Mouse (Mus musculus): Measurements from ENCODE around the gene Lgals3bp. TPM values are rescaled to one million over a fixed set of nuclear protein-coding genes. Genes with fewer than 3 reads are reported as not detected.

The Lgals3bp gene
- polyA plus RNA-seq, 2 experiments = 8.7 to 13.7 TPM

DNA sequence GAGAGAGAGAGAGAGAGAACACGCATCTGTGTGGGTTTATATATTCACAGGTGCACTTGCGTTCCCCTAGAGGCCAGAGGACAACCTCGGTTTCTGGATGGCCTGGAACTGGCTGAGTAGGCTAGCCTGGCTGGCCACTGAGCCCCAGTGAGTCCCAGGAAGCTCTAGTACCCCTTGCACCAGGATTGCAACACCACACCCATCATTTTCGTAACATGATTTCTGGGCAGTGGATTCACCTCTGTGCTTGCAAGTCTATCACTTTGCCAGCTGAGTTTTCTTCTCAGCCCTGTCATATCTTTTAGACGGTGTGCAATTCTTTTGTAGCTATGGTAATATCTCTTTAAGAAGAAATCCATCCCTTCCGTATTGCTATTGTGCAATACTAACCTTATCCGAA lies 18.4 kb upstream of the Lgals3bp start:
- Histone ChIP-seq H3K4me1 (ENCODE audit: control insufficient read depth, insufficient read depth, low read length) (peaks cover 30% of the 10 kb centered on the region), H3K9ac (ENCODE audit: low read depth, low read length, severe bottlenecking) (no peak overlapping the region), H3K27ac (replicated peaks; ENCODE audit: low read depth, low read length) (no peak overlapping the region), H3K27me3 (ENCODE audit: control insufficient read depth, insufficient read depth, low read length) (no peaks in the 10 kb centered on the region), H3K36me3 (ENCODE audit: control insufficient read depth, insufficient read depth, low read length) (peaks cover 11% of the 10 kb centered on the region), H3K4me3 (replicated peaks; ENCODE audit: low read length) (no peak overlapping the region), H3K9me3 (ENCODE audit: control insufficient read depth, low read length) (no peaks in the 10 kb centered on the region), H3K4me2 (replicated peaks; ENCODE audit: low read depth, low read length, severe bottlenecking) (no peak overlapping the region)
- no peak for ATAC-seq (ENCODE audit: low FRiP score, low read depth)
- DNase-seq (ENCODE audit: low spot score) = no peak
- TF ChIP-seq POLR2A (IDR thresholded peaks at IDR 0.05; ENCODE audit: borderline replicate concordance, extremely low read depth, insufficient read depth, insufficient read length) = no peak
- WGBS = 64% methylated on average over 7 of the region's 7 CpGs

DNA sequence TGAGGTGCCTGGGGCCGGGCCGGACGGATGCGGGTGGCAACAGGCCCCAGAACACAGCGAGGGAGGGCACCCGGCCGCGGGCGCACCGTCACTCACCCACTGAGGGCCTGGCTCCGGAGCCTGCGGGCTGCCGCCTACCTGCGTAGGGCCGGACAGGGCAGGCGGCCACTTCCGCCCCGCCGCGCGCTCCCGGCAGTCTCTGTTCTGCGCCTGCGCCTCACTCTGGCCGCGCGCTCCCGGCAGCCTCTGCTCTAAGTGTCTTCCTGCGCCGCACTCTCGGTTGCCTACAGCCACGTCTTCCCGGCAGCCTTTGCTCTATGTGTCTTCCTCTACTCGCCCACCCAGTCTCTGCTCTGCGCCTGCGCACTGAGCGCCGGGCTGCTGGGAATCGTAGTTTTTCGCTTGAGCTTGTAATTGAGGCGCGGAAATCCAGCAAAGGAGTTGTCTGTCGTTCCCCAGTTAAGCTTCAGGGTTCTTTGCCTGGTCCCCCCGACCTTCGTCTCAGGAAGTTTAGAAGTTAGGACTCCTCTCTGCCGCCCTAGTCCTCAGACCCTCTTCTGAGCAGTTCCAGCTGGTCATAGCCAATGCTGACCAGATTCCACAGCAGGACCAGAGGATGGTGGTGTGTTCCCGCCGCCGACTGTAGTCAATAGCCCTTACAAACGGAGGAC lies 17.1 kb upstream of the Lgals3bp start, which contains the start of gene Cant1:
Cant1 (minus strand) TSS at position 253 of the 671 bp plus-strand sequence.
- under 1% methylated on average over 41 of the region's 50 CpGs for WGBS
- H3K4me3 ChIP-seq (replicated peaks; ENCODE audit: low read length) = peak within 1 kb of the TSS; percentile 91
- H3K27me3 ChIP-seq (ENCODE audit: control insufficient read depth, insufficient read depth, low read length) = no peaks in the 10 kb centered on the region

GRCm38 (mm10) chr11:118418442-118418833 lies 16.5 kb upstream of the Lgals3bp start:
- no peak for DNase-seq (ENCODE audit: low spot score)
- Histone ChIP-seq H3K4me1 (ENCODE audit: control insufficient read depth, insufficient read depth, low read length) (peaks cover 17% of the 10 kb centered on the region), H3K9me3 (ENCODE audit: control insufficient read depth, low read length) (no peaks in the 10 kb centered on the region), H3K27ac (replicated peaks; ENCODE audit: low read depth, low read length) (peak overlapping the region; percentile 59; the same call in 1 of the 2 replicates), H3K36me3 (ENCODE audit: control insufficient read depth, insufficient read depth, low read length) (peaks cover 27% of the 10 kb centered on the region), H3K9ac (ENCODE audit: low read depth, low read length, severe bottlenecking) (peak overlapping the region; percentile 92), H3K4me3 (replicated peaks; ENCODE audit: low read length) (peak overlapping the region; percentile 91), H3K27me3 (ENCODE audit: control insufficient read depth, insufficient read depth, low read length) (no peaks in the 10 kb centered on the region), H3K4me2 (replicated peaks; ENCODE audit: low read depth, low read length, severe bottlenecking) (peak overlapping the region; percentile 90)
- no peak for TF ChIP-seq POLR2A (IDR thresholded peaks at IDR 0.05; ENCODE audit: borderline replicate concordance, extremely low read depth, insufficient read depth, insufficient read length)
- no peak for ATAC-seq (ENCODE audit: low FRiP score, low read depth)
- WGBS = 4% methylated on average over 12 of the region's 12 CpGs

More for the DNA sequence above, 17.1 kb upstream of the Lgals3bp start, which contains the start of gene Cant1:
- H3K9ac ChIP-seq (ENCODE audit: low read depth, low read length, severe bottlenecking) = peak within 1 kb of the TSS; percentile 92
- H3K36me3 ChIP-seq (ENCODE audit: control insufficient read depth, insufficient read depth, low read length) = peaks cover 24% of the 10 kb centered on the region
- DNase-seq (ENCODE audit: low spot score) = peak; percentile 98
- ATAC-seq (ENCODE audit: low FRiP score, low read depth) = peak; percentile 95
- H3K4me1 ChIP-seq (ENCODE audit: control insufficient read depth, insufficient read depth, low read length) = peaks cover 22% of the 10 kb centered on the region
- peak within 1 kb of the TSS; percentile 90 for H3K4me2 ChIP-seq (replicated peaks; ENCODE audit: low read depth, low read length, severe bottlenecking)
- peak; percentile 79; the same call in 1 of the 2 replicates for TF ChIP-seq POLR2A (IDR thresholded peaks at IDR 0.05; ENCODE audit: borderline replicate concordance, extremely low read depth, insufficient read depth, insufficient read length)
- peak within 1 kb of the TSS; percentile 59 for H3K27ac ChIP-seq (replicated peaks; ENCODE audit: low read depth, low read length)
- H3K9me3 ChIP-seq (ENCODE audit: control insufficient read depth, low read length) = no peaks in the 10 kb centered on the region

GRCm38 (mm10) chr11:118417496-118417895 lies 15.6 kb upstream of the Lgals3bp start:
- Histone ChIP-seq H3K4me3 (replicated peaks; ENCODE audit: low read length) (no peak overlapping the region), H3K4me2 (replicated peaks; ENCODE audit: low read depth, low read length, severe bottlenecking) (peak overlapping the region; percentile 90; the same call in 1 of the 2 replicates), H3K9ac (ENCODE audit: low read depth, low read length, severe bottlenecking) (peak overlapping the region; percentile 92; the same call in 1 of the 2 replicates), H3K27me3 (ENCODE audit: control insufficient read depth, insufficient read depth, low read length) (no peaks in the 10 kb centered on the region), H3K9me3 (ENCODE audit: control insufficient read depth, low read length) (no peaks in the 10 kb centered on the region), H3K27ac (replicated peaks; ENCODE audit: low read depth, low read length) (no peak overlapping the region), H3K4me1 (ENCODE audit: control insufficient read depth, insufficient read depth, low read length) (peaks cover 13% of the 10 kb centered on the region), H3K36me3 (ENCODE audit: control insufficient read depth, insufficient read depth, low read length) (peaks cover 27% of the 10 kb centered on the region)
- ATAC-seq (ENCODE audit: low FRiP score, low read depth) (no peak), DNase-seq (ENCODE audit: low spot score) (no peak)
- no peak for TF ChIP-seq POLR2A (IDR thresholded peaks at IDR 0.05; ENCODE audit: borderline replicate concordance, extremely low read depth, insufficient read depth, insufficient read length)
- WGBS = 95% methylated on average over 9 of the region's 9 CpGs

- ATAC-seq (ENCODE audit: low FRiP score, low read depth) = no peak
- no peak for TF ChIP-seq POLR2A (IDR thresholded peaks at IDR 0.05; ENCODE audit: borderline replicate concordance, extremely low read depth, insufficient read depth, insufficient read length)
- no peaks in the 10 kb centered on the region for H3K9me3 ChIP-seq (ENCODE audit: control insufficient read depth, low read length)
- no peak overlapping the region for H3K4me3 ChIP-seq (replicated peaks; ENCODE audit: low read length)
- DNase-seq (ENCODE audit: low spot score) = no peak
- peaks cover 37% of the 10 kb centered on the region for H3K36me3 ChIP-seq (ENCODE audit: control insufficient read depth, insufficient read depth, low read length)
- H3K27ac ChIP-seq (replicated peaks; ENCODE audit: low read depth, low read length) = no peak overlapping the region
- peaks cover 13% of the 10 kb centered on the region for H3K4me1 ChIP-seq (ENCODE audit: control insufficient read depth, insufficient read depth, low read length)
- 88% methylated on average over 7 of the region's 7 CpGs for WGBS
- no peak overlapping the region for H3K4me2 ChIP-seq (replicated peaks; ENCODE audit: low read depth, low read length, severe bottlenecking)
- no peaks in the 10 kb centered on the region for H3K27me3 ChIP-seq (ENCODE audit: control insufficient read depth, insufficient read depth, low read length)
- peak overlapping the region; percentile 31; the same call in 1 of the 2 replicates for H3K9ac ChIP-seq (ENCODE audit: low read depth, low read length, severe bottlenecking)
These were observed 14.2 kb upstream of the Lgals3bp start for GRCm38 (mm10) chr11:118416046-118416445.

All from limb, embryonic 14.5 days (tissue).